Mouse (Mus musculus) limb, embryonic 11.5 days (tissue): ENCODE data around the gene Spata1. TPM values are rescaled to one million over a fixed set of nuclear protein-coding genes. Genes with fewer than 3 reads are reported as not detected.

ENCODE experiments used
- ATAC-seq: fragments of 200-750 bp; cut with Nextera tagmentation; 2 replicates; pipeline ENCODE4 v1.8.0; 2017; ENCODE audit warnings: low read depth; ENCODE audit not compliant: insufficient number of reproducible peaks, low FRiP score, low TSS enrichment
- DNase-seq: peaks from one replicate; pipeline ENCODE4 v3.0.0-alpha.2; 2015; ENCODE audit warnings: low spot score
- H3K27ac ChIP-seq: fragments of 300-500 bp; sonication (generic); replicated peaks from 2 replicates; pipeline ENCODE4 v1.5.1; 2014; ENCODE audit warnings: low read depth, mild to moderate bottlenecking, low read length
- H3K27me3 ChIP-seq: fragments of 300-500 bp; sonication (generic); 2 replicates; pipeline ENCODE4 v1.6.1; 2014; ENCODE audit warnings: mild to moderate bottlenecking, low read length, mixed read lengths; ENCODE audit not compliant: control insufficient read depth, insufficient read depth
- H3K36me3 ChIP-seq: fragments of 300-500 bp; sonication (generic); 2 replicates; pipeline ENCODE4 v1.6.1; 2014; ENCODE audit warnings: mild to moderate bottlenecking, low read length, moderate library complexity, mixed read lengths; ENCODE audit not compliant: control insufficient read depth, insufficient read depth
- H3K4me1 ChIP-seq: fragments of 300-500 bp; sonication (generic); 2 replicates; pipeline ENCODE4 v1.6.1; 2014; ENCODE audit warnings: low read length, mixed read lengths; ENCODE audit not compliant: control insufficient read depth, insufficient read depth
- H3K4me2 ChIP-seq: fragments of 300-500 bp; sonication (generic); 2 replicates; pipeline ENCODE4 v1.6.1; 2014; ENCODE audit warnings: low read depth, mild to moderate bottlenecking, moderate library complexity; ENCODE audit not compliant: severe bottlenecking
- H3K4me3 ChIP-seq: fragments of 300-500 bp; sonication (generic); 2 replicates; pipeline ENCODE4 v1.5.1; 2014; ENCODE audit warnings: low read depth, low read length
- H3K9ac ChIP-seq: fragments of 300-500 bp; sonication (generic); 2 replicates; pipeline ENCODE4 v1.6.1; 2014; ENCODE audit warnings: mild to moderate bottlenecking, low read length
- H3K9me3 ChIP-seq: fragments of 300-500 bp; sonication (generic); 2 replicates; pipeline ENCODE4 v1.6.1; 2016; ENCODE audit warnings: low read length; ENCODE audit not compliant: control insufficient read depth
- WGBS: fragments of 180-500 bp; shearing (Covaris S2); extraction: QIAGEN DNeasy Blood & Tissue Kit; methylation state at CpG from one replicate; pipeline ENCODE4 v1.1.7; 2014; 5-methylcytosine and 5-hydroxymethylcytosine counted together
- polyA plus RNA-seq: library from polyadenylated mRNA; unstranded; fragments of >200 nt; fragmentation: Nextera tagmentation; extraction: Ambion mirVana; gene quantifications from 2 replicates; pipeline ENCODE4 v1.2.1, GENCODE M21; 2014

Spata1 gene
- polyA plus RNA-seq, 1 experiment from 2014 or later = 6.4 TPM

DNA sequence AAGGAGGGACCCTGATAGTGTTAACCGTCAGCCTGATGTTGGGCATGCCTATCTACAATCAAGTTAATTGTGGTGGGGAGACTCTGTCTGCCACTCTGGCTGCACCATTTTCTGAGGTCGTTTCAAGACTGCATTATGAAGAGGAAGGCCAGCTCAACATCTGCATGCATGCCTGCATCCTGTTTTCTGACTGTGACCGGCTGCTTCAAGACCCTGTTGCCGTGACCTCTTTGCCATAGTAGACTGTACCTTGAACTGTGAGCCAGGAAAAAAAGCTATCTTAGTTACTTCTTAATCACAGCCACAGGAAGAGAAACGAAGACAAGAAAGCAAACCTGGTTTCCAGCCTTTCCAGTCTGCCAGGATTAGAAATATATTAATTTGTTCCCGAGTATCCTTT is 50.6 kb downstream of the Spata1 start:
- ATAC-seq (no peak), DNase-seq (no peak)
- Histone ChIP-seq H3K27ac (no peak overlapping the region), H3K4me3 (no peak overlapping the region), H3K9me3 (no peaks in the 10 kb centered on the region), H3K27me3 (no peaks in the 10 kb centered on the region), H3K36me3 (0 out of 2 replicates have a peak, but pooled peaks cover 2% of the 10 kb centered on the region), H3K9ac (no peak overlapping the region), H3K4me1 (0 out of 2 replicates have a peak, but pooled peaks cover 2% of the 10 kb centered on the region), H3K4me2 (no peak overlapping the region)
- 77% methylated on average over 6 of the region's 6 CpGs for WGBS

DNA sequence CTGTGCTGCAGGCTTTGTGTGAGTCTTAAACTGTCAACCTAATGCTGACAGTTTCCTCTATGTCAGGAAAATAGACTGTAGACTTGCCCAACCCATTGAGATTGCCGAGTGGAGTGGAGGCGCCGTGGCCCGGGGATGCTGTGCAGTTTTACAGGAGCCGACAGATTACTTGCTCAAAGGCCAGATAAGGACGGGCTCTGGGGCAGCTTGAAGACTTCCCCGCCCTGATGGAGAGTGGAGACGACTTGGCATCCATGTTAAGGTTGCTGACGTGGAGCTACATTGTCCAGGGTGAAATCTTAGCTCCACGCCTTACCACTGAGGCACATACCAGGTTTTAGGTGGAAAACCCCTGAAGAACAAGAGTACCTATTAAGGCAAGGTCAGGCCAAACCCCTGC is 51.2 kb downstream of the Spata1 start:
- no peak for DNase-seq
- H3K27ac ChIP-seq = no peak overlapping the region
- whole genome bisulfite sequencing = 87% methylated on average over 10 of the region's 10 CpGs

DNA sequence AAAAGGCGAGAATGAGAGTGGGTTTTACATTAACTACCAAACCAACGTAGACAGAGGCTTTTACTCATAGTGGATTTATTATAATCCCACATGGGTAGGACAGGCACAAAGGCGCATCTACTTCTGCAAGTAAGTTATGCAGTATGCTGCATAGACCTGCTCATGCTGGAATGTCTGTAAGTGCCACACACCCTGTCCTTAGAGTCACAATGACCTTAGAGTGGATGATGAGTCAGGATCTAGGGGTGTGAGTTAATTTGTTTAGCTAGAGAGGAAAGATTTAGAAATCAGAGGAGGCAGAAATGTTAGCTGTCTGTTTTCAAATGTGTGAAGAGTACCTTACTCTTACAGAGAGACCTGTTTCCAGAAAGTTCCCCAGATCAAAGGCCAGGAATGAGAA is 52.0 kb downstream of the Spata1 start:
- H3K4me2 ChIP-seq = no peak overlapping the region
- H3K27me3 ChIP-seq = no peaks in the 10 kb centered on the region
- H3K9me3 ChIP-seq = no peaks in the 10 kb centered on the region
- H3K36me3 ChIP-seq = 0 out of 2 replicates have a peak, but pooled peaks cover 2% of the 10 kb centered on the region
- no peak overlapping the region for H3K9ac ChIP-seq
- no peak overlapping the region for H3K27ac ChIP-seq
- ATAC-seq (no peak), DNase-seq (no peak)
- 0 out of 2 replicates have a peak, but pooled peaks cover 2% of the 10 kb centered on the region for H3K4me1 ChIP-seq
- no peak overlapping the region for H3K4me3 ChIP-seq
- WGBS = 87% methylated on average over 3 of the region's 3 CpGs

More for the DNA sequence above, 51.2 kb downstream of the Spata1 start:
- no peak for ATAC-seq
- no peaks in the 10 kb centered on the region for H3K27me3 ChIP-seq
- no peak overlapping the region for H3K4me2 ChIP-seq
- H3K4me3 ChIP-seq = no peak overlapping the region
- H3K9me3 ChIP-seq = no peaks in the 10 kb centered on the region
- H3K9ac ChIP-seq = no peak overlapping the region
- 0 out of 2 replicates have a peak, but pooled peaks cover 2% of the 10 kb centered on the region for H3K36me3 ChIP-seq
- H3K4me1 ChIP-seq = 0 out of 2 replicates have a peak, but pooled peaks cover 2% of the 10 kb centered on the region

DNA sequence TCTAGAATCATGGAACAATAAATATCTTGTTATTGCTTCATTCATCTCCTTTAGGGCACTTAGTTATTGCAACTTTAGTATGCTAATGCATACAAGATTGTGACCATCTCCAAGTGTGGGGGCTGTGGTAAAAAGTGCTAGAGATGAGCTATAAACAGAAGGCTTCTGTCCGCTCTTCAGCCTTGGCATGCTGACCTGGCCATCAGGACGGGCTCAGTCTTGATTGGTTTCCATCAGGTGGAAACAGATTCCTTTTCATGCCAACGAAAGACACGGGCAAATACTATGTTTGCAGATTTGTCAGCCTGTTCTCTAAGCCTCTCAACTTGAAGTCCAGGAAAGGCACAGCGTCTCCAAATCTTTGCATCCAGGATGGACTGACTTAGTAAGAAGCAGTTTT is 52.4 kb downstream of the Spata1 start:
- Histone ChIP-seq H3K36me3 (0 out of 2 replicates have a peak, but pooled peaks cover 2% of the 10 kb centered on the region), H3K4me1 (0 out of 2 replicates have a peak, but pooled peaks cover 2% of the 10 kb centered on the region), H3K9ac (no peak overlapping the region), H3K9me3 (no peaks in the 10 kb centered on the region), H3K27me3 (no peaks in the 10 kb centered on the region), H3K4me3 (no peak overlapping the region), H3K27ac (no peak overlapping the region), H3K4me2 (no peak overlapping the region)
- DNase-seq (no peak), ATAC-seq (no peak)
- 94% methylated on average over 5 of the region's 5 CpGs for WGBS

DNA sequence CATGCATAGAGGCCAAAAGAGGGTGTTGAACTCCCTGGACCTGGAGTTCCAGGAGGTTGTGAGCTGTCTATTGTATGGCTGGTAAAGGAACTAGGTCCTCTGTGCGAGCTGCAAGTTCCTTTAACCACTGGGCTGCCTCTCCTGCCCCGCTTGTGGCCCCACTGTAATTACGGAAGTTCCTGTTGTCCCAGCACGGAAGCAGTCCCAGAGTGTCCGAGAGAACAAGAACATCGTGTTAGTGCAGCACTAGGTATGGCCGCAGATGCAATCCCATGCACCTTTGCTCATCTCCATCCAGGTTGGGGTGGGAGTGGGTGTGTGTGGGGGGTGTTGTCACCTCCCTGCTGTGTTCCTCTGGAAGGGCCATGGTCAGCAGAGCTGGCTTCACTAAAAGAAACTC is 54.7 kb downstream of the Spata1 start:
- H3K36me3 ChIP-seq = 0 out of 2 replicates have a peak, but pooled peaks cover 2% of the 10 kb centered on the region
- no peak for ATAC-seq

DNA sequence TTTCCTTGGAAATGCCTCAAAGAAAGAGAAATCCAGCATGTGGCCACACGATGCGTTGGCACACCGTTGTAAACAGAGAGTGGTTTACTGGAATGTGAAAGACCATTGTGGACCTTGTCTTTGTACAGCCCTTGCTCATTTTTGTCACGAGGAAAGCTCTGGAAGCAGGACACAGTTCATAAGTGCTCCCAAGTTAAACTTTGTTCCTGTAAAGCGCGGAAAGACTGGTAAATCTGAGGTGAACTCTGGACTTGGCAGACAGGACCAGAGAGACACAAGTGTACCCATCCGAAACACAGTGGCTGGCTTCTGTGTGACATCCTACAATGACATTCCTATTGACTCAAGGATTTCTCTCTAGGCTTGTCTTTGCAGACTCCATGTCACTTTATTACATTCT is 56.2 kb downstream of the Spata1 start:
- no peak overlapping the region for H3K4me2 ChIP-seq
- H3K9me3 ChIP-seq = no peaks in the 10 kb centered on the region
- 0 out of 2 replicates have a peak, but pooled peaks cover 2% of the 10 kb centered on the region for H3K36me3 ChIP-seq
- no peaks in the 10 kb centered on the region for H3K27me3 ChIP-seq
- H3K4me3 ChIP-seq = no peak overlapping the region
- H3K9ac ChIP-seq = no peak overlapping the region
- no peak for DNase-seq
- H3K4me1 ChIP-seq = no peaks in the 10 kb centered on the region
- WGBS = 93% methylated on average over 7 of the region's 7 CpGs
- no peak for ATAC-seq
- no peak overlapping the region for H3K27ac ChIP-seq

More for the DNA sequence above, 54.7 kb downstream of the Spata1 start:
- DNase-seq = no peak
- Histone ChIP-seq H3K9me3 (no peaks in the 10 kb centered on the region), H3K4me2 (no peak overlapping the region), H3K9ac (no peak overlapping the region), H3K4me1 (0 out of 2 replicates have a peak, but pooled peaks cover under 1% of the 10 kb centered on the region), H3K27ac (no peak overlapping the region), H3K27me3 (no peaks in the 10 kb centered on the region), H3K4me3 (no peak overlapping the region)
- 93% methylated on average over 7 of the region's 7 CpGs for WGBS

DNA sequence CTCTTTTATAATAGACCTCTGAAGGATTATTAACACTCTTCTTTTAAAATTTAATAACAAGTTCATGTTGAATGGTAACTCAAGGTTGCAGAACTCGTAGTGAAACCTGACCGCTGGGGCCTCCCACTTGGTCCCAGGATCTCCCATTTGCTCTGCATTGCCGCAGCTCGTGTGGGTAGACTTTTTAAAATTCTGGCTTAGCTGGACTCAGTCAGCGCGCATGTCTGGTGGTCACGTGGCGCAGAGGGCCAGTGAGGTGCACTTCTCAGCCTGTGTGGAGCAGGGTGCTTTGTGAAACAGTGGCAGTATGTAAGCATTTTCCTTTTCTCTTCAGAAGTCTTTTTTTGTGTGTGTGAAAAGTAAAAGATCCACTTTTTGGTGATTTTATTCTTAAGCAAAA is 56.6 kb downstream of the Spata1 start:
- Histone ChIP-seq H3K9ac (no peak overlapping the region), H3K4me1 (no peaks in the 10 kb centered on the region), H3K9me3 (no peaks in the 10 kb centered on the region), H3K4me3 (no peak overlapping the region), H3K4me2 (no peak overlapping the region), H3K27ac (no peak overlapping the region), H3K36me3 (0 out of 2 replicates have a peak, but pooled peaks cover 2% of the 10 kb centered on the region), H3K27me3 (no peaks in the 10 kb centered on the region)
- WGBS = 93% methylated on average over 8 of the region's 8 CpGs
- no peak for DNase-seq
- ATAC-seq = no peak

DNA sequence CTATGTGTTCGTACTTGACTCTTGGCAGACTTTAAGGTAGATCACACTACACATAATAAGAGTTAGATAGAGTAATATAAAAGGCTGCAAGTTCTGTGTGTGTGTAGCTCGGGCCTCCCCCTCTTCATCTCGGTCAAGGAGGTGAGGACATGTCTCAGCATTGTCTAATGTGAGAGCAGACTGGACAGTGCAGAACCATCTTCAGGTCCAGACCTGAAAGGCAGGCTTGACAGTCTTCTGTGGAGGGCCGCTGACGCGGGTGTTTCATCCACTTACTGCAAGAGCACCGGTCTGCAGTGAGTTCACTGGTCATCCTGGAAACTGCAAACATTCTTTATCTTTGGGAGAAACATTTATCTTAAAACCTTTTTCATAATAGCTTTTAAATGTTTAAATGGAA is 57.1 kb downstream of the Spata1 start:
- Histone ChIP-seq H3K9ac (no peak overlapping the region), H3K9me3 (no peaks in the 10 kb centered on the region), H3K4me2 (no peak overlapping the region), H3K27ac (no peak overlapping the region), H3K36me3 (peaks cover 4% of the 10 kb centered on the region; the same call in 1 of the 2 replicates), H3K4me1 (no peaks in the 10 kb centered on the region), H3K4me3 (no peak overlapping the region), H3K27me3 (no peaks in the 10 kb centered on the region)
- ATAC-seq (no peak), DNase-seq (no peak)
- WGBS = 92% methylated on average over 7 of the region's 7 CpGs

DNA sequence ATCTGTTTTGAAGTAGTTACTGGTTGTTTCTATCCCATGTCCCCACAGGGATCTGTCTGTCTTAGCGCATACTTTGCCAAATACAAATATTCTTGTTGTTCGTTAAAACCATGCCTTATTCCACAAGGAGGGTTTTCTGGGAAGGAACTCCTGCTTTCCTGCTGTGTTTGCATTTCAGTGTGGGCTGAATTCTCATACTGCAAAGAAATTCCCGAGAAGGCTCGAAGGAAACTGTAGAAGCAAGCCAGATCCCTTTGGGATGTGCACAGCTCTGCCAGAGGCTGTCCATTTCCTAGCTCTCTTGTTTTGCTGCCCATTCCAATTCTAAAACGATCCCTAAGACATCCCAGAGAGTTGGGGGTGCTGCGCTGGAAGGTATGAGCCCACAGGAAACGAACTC is 59.1 kb downstream of the Spata1 start:
- Histone ChIP-seq H3K4me1 (no peaks in the 10 kb centered on the region), H3K4me3 (no peak overlapping the region), H3K27me3 (no peaks in the 10 kb centered on the region), H3K9ac (no peak overlapping the region), H3K9me3 (no peaks in the 10 kb centered on the region), H3K36me3 (peaks cover 5% of the 10 kb centered on the region; the same call in 1 of the 2 replicates), H3K4me2 (no peak overlapping the region), H3K27ac (no peak overlapping the region)
- DNase-seq = no peak
- ATAC-seq = no peak
- 87% methylated on average over 7 of the region's 7 CpGs for WGBS
